Mouse (Mus musculus): Measurements from ENCODE around the gene Cacng7. TPM values are rescaled to one million over a fixed set of nuclear protein-coding genes. Genes with fewer than 3 reads are reported as not detected.

The Cacng7 gene
- polyA plus RNA-seq, 1 experiment = 0.72 TPM

GRCm38 (mm10) chr7:3339010-3339409 lies 6.3 kb downstream of the Cacng7 start:
- no peaks in the 10 kb centered on the region for H3K27me3 ChIP-seq (ENCODE audit: control insufficient read depth, insufficient read depth, insufficient read length)
- no peak overlapping the region for H3K4me2 ChIP-seq (ENCODE audit: low read depth)
- TF ChIP-seq USF1 (IDR thresholded peaks at IDR 0.05; ENCODE audit: low read depth) (no peak), TCF3 (IDR thresholded peaks at IDR 0.05; ENCODE audit: insufficient read length, low read depth) (no peak), POLR2A (IDR thresholded peaks at IDR 0.05; ENCODE audit: insufficient read length, low read depth) (no peak), MYOG (IDR thresholded peaks at IDR 0.05; ENCODE audit: control insufficient read depth in 1 of 3, insufficient read depth in 1 of 3, insufficient read length in 2 of 3, low read depth in 2 of 3) (no peak), CEBPB (IDR thresholded peaks at IDR 0.05; ENCODE audit: insufficient read depth, poor library complexity, severe bottlenecking) (no peak), E2F4 (IDR thresholded peaks at IDR 0.05; ENCODE audit: insufficient read depth) (no peak), REST (IDR thresholded peaks at IDR 0.05; ENCODE audit: insufficient read depth, insufficient read length) (no peak), MAX (IDR thresholded peaks at IDR 0.05; ENCODE audit: low read depth) (no peak), SRF (IDR thresholded peaks at IDR 0.05; ENCODE audit: control insufficient read depth, insufficient read length, low read depth) (no peak), POLR2AphosphoS2 (IDR thresholded peaks at IDR 0.05; ENCODE audit: insufficient read length, low read depth) (no peak), MYOD1 (IDR thresholded peaks at IDR 0.05; ENCODE audit: control insufficient read depth in 1 of 3, insufficient read length in 2 of 3, low read depth in 2 of 3) (no peak), TCF12 (IDR thresholded peaks at IDR 0.05; ENCODE audit: insufficient read depth, poor library complexity, severe bottlenecking) (no peak)
- no peaks in the 10 kb centered on the region for H3K36me3 ChIP-seq (ENCODE audit: control insufficient read depth, insufficient read depth)
- no peaks in the 10 kb centered on the region for H3K79me2 ChIP-seq (ENCODE audit: control insufficient read depth, insufficient read depth)
- no peak overlapping the region for H3K4me3 ChIP-seq
- H3ac ChIP-seq (ENCODE audit: control insufficient read depth, insufficient read length) = no peak overlapping the region

GRCm38 (mm10) chr7:3343861-3344260 lies 11.1 kb downstream of the Cacng7 start:
- Histone ChIP-seq H3K36me3 (ENCODE audit: control insufficient read depth, insufficient read depth) (no peaks in the 10 kb centered on the region), H3K4me3 (no peak overlapping the region), H3K4me2 (ENCODE audit: low read depth) (no peak overlapping the region), H3ac (ENCODE audit: control insufficient read depth, insufficient read length) (no peak overlapping the region), H3K27me3 (ENCODE audit: control insufficient read depth, insufficient read depth, insufficient read length) (no peaks in the 10 kb centered on the region), H3K79me2 (ENCODE audit: control insufficient read depth, insufficient read depth) (no peaks in the 10 kb centered on the region)
- TF ChIP-seq REST (IDR thresholded peaks at IDR 0.05; ENCODE audit: insufficient read depth, insufficient read length) (no peak), POLR2A (IDR thresholded peaks at IDR 0.05; ENCODE audit: insufficient read length, low read depth) (no peak), MYOG (IDR thresholded peaks at IDR 0.05; ENCODE audit: control insufficient read depth in 1 of 3, insufficient read depth in 1 of 3, insufficient read length in 2 of 3, low read depth in 2 of 3) (no peak), USF1 (IDR thresholded peaks at IDR 0.05; ENCODE audit: low read depth) (no peak), SRF (IDR thresholded peaks at IDR 0.05; ENCODE audit: control insufficient read depth, insufficient read length, low read depth) (no peak), MYOD1 (IDR thresholded peaks at IDR 0.05; ENCODE audit: control insufficient read depth in 1 of 3, insufficient read length in 2 of 3, low read depth in 2 of 3) (no peak), E2F4 (IDR thresholded peaks at IDR 0.05; ENCODE audit: insufficient read depth) (no peak), TCF3 (IDR thresholded peaks at IDR 0.05; ENCODE audit: insufficient read length, low read depth) (no peak), CEBPB (IDR thresholded peaks at IDR 0.05; ENCODE audit: insufficient read depth, poor library complexity, severe bottlenecking) (no peak)

GRCm38 (mm10) chr7:3345301-3345700 lies 12.5 kb downstream of the Cacng7 start:
- H3K4me3 ChIP-seq = no peak overlapping the region
- H3K79me2 ChIP-seq (ENCODE audit: control insufficient read depth, insufficient read depth) = no peaks in the 10 kb centered on the region
- H3K27me3 ChIP-seq (ENCODE audit: control insufficient read depth, insufficient read depth, insufficient read length) = no peaks in the 10 kb centered on the region
- H3ac ChIP-seq (ENCODE audit: control insufficient read depth, insufficient read length) = no peak overlapping the region
- no peaks in the 10 kb centered on the region for H3K36me3 ChIP-seq (ENCODE audit: control insufficient read depth, insufficient read depth)
- H3K4me2 ChIP-seq (ENCODE audit: low read depth) = no peak overlapping the region
- TF ChIP-seq MYOG (IDR thresholded peaks at IDR 0.05; ENCODE audit: control insufficient read depth in 1 of 3, insufficient read depth in 1 of 3, insufficient read length in 2 of 3, low read depth in 2 of 3) (no peak), USF1 (IDR thresholded peaks at IDR 0.05; ENCODE audit: low read depth) (no peak), TCF12 (IDR thresholded peaks at IDR 0.05; ENCODE audit: insufficient read depth, poor library complexity, severe bottlenecking) (no peak), POLR2AphosphoS2 (IDR thresholded peaks at IDR 0.05; ENCODE audit: insufficient read length, low read depth) (no peak), REST (IDR thresholded peaks at IDR 0.05; ENCODE audit: insufficient read depth, insufficient read length) (no peak), E2F4 (IDR thresholded peaks at IDR 0.05; ENCODE audit: insufficient read depth) (no peak), MAX (IDR thresholded peaks at IDR 0.05; ENCODE audit: low read depth) (no peak), TCF3 (IDR thresholded peaks at IDR 0.05; ENCODE audit: insufficient read length, low read depth) (no peak), MYOD1 (IDR thresholded peaks at IDR 0.05; ENCODE audit: control insufficient read depth in 1 of 3, insufficient read length in 2 of 3, low read depth in 2 of 3) (no peak), POLR2A (IDR thresholded peaks at IDR 0.05; ENCODE audit: insufficient read length, low read depth) (no peak), SRF (IDR thresholded peaks at IDR 0.05; ENCODE audit: control insufficient read depth, insufficient read length, low read depth) (no peak), CEBPB (IDR thresholded peaks at IDR 0.05; ENCODE audit: insufficient read depth, poor library complexity, severe bottlenecking) (no peak)

GRCm38 (mm10) chr7:3347366-3348287 lies 14.9 kb downstream of the Cacng7 start:
- TF ChIP-seq CEBPB (IDR thresholded peaks at IDR 0.05; ENCODE audit: insufficient read depth, poor library complexity, severe bottlenecking) (no peak), SRF (IDR thresholded peaks at IDR 0.05; ENCODE audit: control insufficient read depth, insufficient read length, low read depth) (no peak)

More at GRCm38 (mm10) chr7:3347366-3348287, 14.9 kb downstream of the Cacng7 start:
- no peaks in the 10 kb centered on the region for H3K79me2 ChIP-seq (ENCODE audit: control insufficient read depth, insufficient read depth)
- H3K4me2 ChIP-seq (ENCODE audit: low read depth) = no peak overlapping the region
- no peak overlapping the region for H3ac ChIP-seq (ENCODE audit: control insufficient read depth, insufficient read length)
- no peaks in the 10 kb centered on the region for H3K36me3 ChIP-seq (ENCODE audit: control insufficient read depth, insufficient read depth)
- no peaks in the 10 kb centered on the region for H3K27me3 ChIP-seq (ENCODE audit: control insufficient read depth, insufficient read depth, insufficient read length)
- H3K4me3 ChIP-seq = no peak overlapping the region
